Mouse (Mus musculus) liver, adult 2 months (tissue): ENCODE results near the gene Sema6d. TPM values are rescaled to one million over a fixed set of nuclear protein-coding genes. Genes with fewer than 3 reads are reported as not detected.

Experiments
- DNase-seq: peaks from one replicate; pipeline ENCODE4 v3.0.0-alpha.2; 2011; ENCODE audit warnings: low read depth, low spot score; ENCODE audit errors: extremely low read depth
- H3K27ac ChIP-seq: fragments of 200-500 bp; replicated peaks from 2 replicates; pipeline ENCODE4 v1.5.1; 2012; ENCODE audit warnings: low read depth, mild to moderate bottlenecking, control low read depth, inconsistent platforms, low read length; ENCODE audit not compliant: insufficient read depth
- H3K27me3 ChIP-seq: fragments of 200-500 bp; 2 replicates; pipeline ENCODE4 v1.6.1; 2012; ENCODE audit warnings: mild to moderate bottlenecking, moderate library complexity, low read length, inconsistent platforms; ENCODE audit not compliant: control insufficient read depth, insufficient read depth
- H3K36me3 ChIP-seq: fragments of 200-500 bp; 2 replicates; pipeline ENCODE4 v1.6.1; 2012; ENCODE audit warnings: low read length, inconsistent platforms; ENCODE audit not compliant: control insufficient read depth, insufficient read depth
- H3K4me1 ChIP-seq: fragments of 200-500 bp; 2 replicates; pipeline ENCODE4 v1.6.1; 2011; ENCODE audit warnings: low read length; ENCODE audit not compliant: control insufficient read depth, insufficient read depth
- H3K4me3 ChIP-seq: fragments of 200-500 bp; 2 replicates; pipeline ENCODE4 v1.5.1; 2011; ENCODE audit warnings: low read depth, mild to moderate bottlenecking, control low read depth, low read length, moderate library complexity; ENCODE audit not compliant: insufficient read depth
- H3K79me2 ChIP-seq: fragments of 200-500 bp; 2 replicates; pipeline ENCODE4 v1.6.1; 2012; ENCODE audit warnings: inconsistent platforms, mild to moderate bottlenecking, low read length, moderate library complexity; ENCODE audit not compliant: control insufficient read depth, insufficient read depth
- H3K9ac ChIP-seq: fragments of 200-500 bp; 2 replicates; pipeline ENCODE4 v1.6.1; 2012; ENCODE audit warnings: low read depth, mild to moderate bottlenecking, control low read depth, inconsistent platforms, low read length
- CTCF ChIP-seq: fragments of 200-500 bp; IDR thresholded peaks from 2 replicates; pipeline ENCODE4 v1.5.1; 2011; ENCODE audit warnings: low read depth, low read length, control low read depth
- POLR2A ChIP-seq: fragments of 200-500 bp; IDR thresholded peaks from 2 replicates; pipeline ENCODE4 v1.6.1; 2011; ENCODE audit warnings: low read length, control low read depth; ENCODE audit not compliant: insufficient read depth; ENCODE audit errors: extremely low read depth
- WGBS: fragments of 180-500 bp; shearing (Covaris S2); methylation state at CpG from one replicate; pipeline ENCODE4 v1.1.7; 2018; 5-methylcytosine and 5-hydroxymethylcytosine counted together
- polyA plus RNA-seq: library from polyadenylated mRNA; depleted of rRNA; stranded (reverse); fragments of >200 nt; gene quantifications from 2 replicates; pipeline ENCODE4 v1.2.3, GENCODE M21; 2012
- total RNA-seq: library from RNA; depleted of rRNA; stranded (reverse); fragments of >200 nt; gene quantifications from 2 replicates; pipeline ENCODE4 v1.2.3, GENCODE M21; 2014

Sema6d gene
- total and polyA plus RNA-seq, 2 experiments = 3.9 to 8.5 TPM

- no peak for TF ChIP-seq CTCF
- no peak for TF ChIP-seq POLR2A
- Histone ChIP-seq H3K27me3 (no peaks in the 10 kb centered on the region), H3K4me3 (no peak overlapping the region), H3K79me2 (no peaks in the 10 kb centered on the region; the same call in 1 of the 2 replicates), H3K9ac (no peak overlapping the region), H3K36me3 (peaks cover under 1% of the 10 kb centered on the region; the same call in 1 of the 2 replicates), H3K4me1 (peaks cover 3% of the 10 kb centered on the region), H3K27ac (no peak overlapping the region)
- WGBS = 77% methylated on average over 2 of the region's 2 CpGs
- no peak for DNase-seq
These were observed 560.8 kb downstream of the Sema6d start for GRCm38 (mm10) chr2:124650609-124651008.

GRCm38 (mm10) chr2:124651146-124651545, 561.4 kb downstream of the Sema6d start:
- no peaks in the 10 kb centered on the region for H3K27me3 ChIP-seq
- no peak overlapping the region for H3K27ac ChIP-seq
- TF ChIP-seq CTCF (no peak), POLR2A (no peak)
- peak; percentile 14 for DNase-seq
- H3K4me1 ChIP-seq = peaks cover 3% of the 10 kb centered on the region
- no peak overlapping the region for H3K9ac ChIP-seq
- H3K79me2 ChIP-seq = no peaks in the 10 kb centered on the region; the same call in 1 of the 2 replicates
- no peak overlapping the region for H3K4me3 ChIP-seq
- WGBS = 73% methylated on average over 5 of the region's 5 CpGs
- peaks cover 4% of the 10 kb centered on the region; the same call in 1 of the 2 replicates for H3K36me3 ChIP-seq

- WGBS = 91% methylated on average over 7 of the region's 7 CpGs
- Histone ChIP-seq H3K27me3 (no peaks in the 10 kb centered on the region), H3K36me3 (peaks cover 11% of the 10 kb centered on the region), H3K79me2 (no peaks in the 10 kb centered on the region; the same call in 1 of the 2 replicates), H3K4me3 (no peak overlapping the region), H3K4me1 (peaks cover 3% of the 10 kb centered on the region), H3K27ac (no peak overlapping the region), H3K9ac (no peak overlapping the region)
- no peak for DNase-seq
- TF ChIP-seq POLR2A (no peak), CTCF (no peak)
These were observed 563.4 kb downstream of the Sema6d start for GRCm38 (mm10) chr2:124653161-124653560.

- H3K79me2 ChIP-seq = no peaks in the 10 kb centered on the region
- no peak for DNase-seq
- peaks cover 16% of the 10 kb centered on the region for H3K36me3 ChIP-seq
- H3K4me3 ChIP-seq = no peak overlapping the region
- no peaks in the 10 kb centered on the region for H3K27me3 ChIP-seq
- no peaks in the 10 kb centered on the region for H3K4me1 ChIP-seq
- no peak for TF ChIP-seq POLR2A
- no peak for TF ChIP-seq CTCF
- H3K9ac ChIP-seq = no peak overlapping the region
- H3K27ac ChIP-seq = no peak overlapping the region
- WGBS = 89% methylated on average over 11 of the region's 11 CpGs
These were observed 567.6 kb downstream of the Sema6d start for GRCm38 (mm10) chr2:124657358-124657757.

- Histone ChIP-seq H3K4me1 (no peaks in the 10 kb centered on the region), H3K4me3 (no peak overlapping the region), H3K79me2 (no peaks in the 10 kb centered on the region), H3K27ac (no peak overlapping the region), H3K9ac (no peak overlapping the region), H3K36me3 (peaks cover 16% of the 10 kb centered on the region), H3K27me3 (no peaks in the 10 kb centered on the region)
- 93% methylated on average over 14 of the region's 14 CpGs for WGBS
- TF ChIP-seq CTCF = no peak
- no peak for TF ChIP-seq POLR2A
- no peak for DNase-seq
These were observed 568.6 kb downstream of the Sema6d start for GRCm38 (mm10) chr2:124658374-124658773.

- H3K27ac ChIP-seq = no peak overlapping the region
- no peak for DNase-seq
- TF ChIP-seq POLR2A (no peak), CTCF (no peak)
- H3K4me1 ChIP-seq = no peaks in the 10 kb centered on the region
- H3K36me3 ChIP-seq = peaks cover 16% of the 10 kb centered on the region
- H3K9ac ChIP-seq = no peak overlapping the region
- 92% methylated on average over 13 of the region's 13 CpGs for WGBS
- no peak overlapping the region for H3K4me3 ChIP-seq
- H3K27me3 ChIP-seq = no peaks in the 10 kb centered on the region
- H3K79me2 ChIP-seq = no peaks in the 10 kb centered on the region
These were observed 569.8 kb downstream of the Sema6d start for GRCm38 (mm10) chr2:124659601-124660000.
